Mouse (Mus musculus) heart, embryonic 14.5 days (tissue): ENCODE measurements around the gene 1700056E22Rik. TPM values are rescaled to one million over a fixed set of nuclear protein-coding genes. Genes with fewer than 3 reads are reported as not detected.
A peak's percentile ranks its signal among the peaks of the same experiment; 100 is the strongest.

Source experiments
- ATAC-seq: fragments of 200-750 bp; cut with Nextera tagmentation; 2 replicates; pipeline ENCODE4 v1.8.0; 2017; ENCODE audit warnings: low read depth, moderate TSS enrichment; ENCODE audit not compliant: insufficient number of reproducible peaks, insufficient read depth, low FRiP score
- H3K27ac ChIP-seq, 2 experiments: fragments of 200-500 bp in 1 of 2; fragments of 300-500 bp in 1 of 2; sonication (generic) in 1 of 2; replicated peaks in 1 of 2; 2 replicates each; pipeline ENCODE4 v1.5.1; 2012 to 2014; ENCODE audit warnings: low read depth in 2 of 2, low read length in 2 of 2, control low read depth in 1 of 2, mild to moderate bottlenecking in 1 of 2, mixed read lengths in 1 of 2; ENCODE audit not compliant: control insufficient read depth in 1 of 2, insufficient read depth in 1 of 2
- H3K27me3 ChIP-seq: fragments of 300-500 bp; sonication (generic); 2 replicates; pipeline ENCODE4 v1.6.1; 2014; ENCODE audit warnings: mild to moderate bottlenecking, low read length, control low read depth; ENCODE audit not compliant: control insufficient read depth, insufficient read depth
- H3K36me3 ChIP-seq: fragments of 300-500 bp; sonication (generic); 2 replicates; pipeline ENCODE4 v1.6.1; 2014; ENCODE audit warnings: mild to moderate bottlenecking, control low read depth, low read length, mixed read lengths; ENCODE audit not compliant: control insufficient read depth, insufficient read depth
- H3K4me1 ChIP-seq, 2 experiments: fragments of 200-500 bp in 1 of 2; fragments of 300-500 bp in 1 of 2; sonication (generic) in 1 of 2; 2 replicates each; pipeline ENCODE4 v1.6.1; 2012 to 2014; ENCODE audit warnings: low read length in 2 of 2, control low read depth in 1 of 2, mixed read lengths in 1 of 2; ENCODE audit not compliant: control insufficient read depth in 2 of 2, insufficient read depth in 2 of 2
- H3K4me2 ChIP-seq: fragments of 300-500 bp; sonication (generic); 2 replicates; pipeline ENCODE4 v1.6.1; 2014; ENCODE audit warnings: mild to moderate bottlenecking, low read length
- H3K4me3 ChIP-seq, 2 experiments: fragments of 200-500 bp in 1 of 2; fragments of 300-500 bp in 1 of 2; sonication (generic) in 1 of 2; 2 replicates each; pipeline ENCODE4 v1.5.1; 2012 to 2014; ENCODE audit warnings: low read length in 2 of 2, mild to moderate bottlenecking in 2 of 2, control low read depth in 1 of 2, low read depth in 1 of 2, moderate library complexity in 1 of 2; ENCODE audit not compliant: control insufficient read depth in 1 of 2, insufficient read depth in 1 of 2
- H3K9ac ChIP-seq: fragments of 300-500 bp; sonication (generic); 2 replicates; pipeline ENCODE4 v1.6.1; 2014; ENCODE audit warnings: mild to moderate bottlenecking, low read length
- H3K9me3 ChIP-seq: fragments of 300-500 bp; sonication (generic); 2 replicates; pipeline ENCODE4 v1.6.1; 2016; ENCODE audit warnings: low read length, control low read depth; ENCODE audit not compliant: control insufficient read depth
- WGBS: fragments of 180-500 bp; shearing (Covaris S2); extraction: QIAGEN DNeasy Blood & Tissue Kit; methylation state at CpG from one replicate; pipeline ENCODE4 v1.1.7; 2014; 5-methylcytosine and 5-hydroxymethylcytosine counted together
- polyA plus RNA-seq: library from polyadenylated mRNA; unstranded; fragments of >200 nt; fragmentation: Nextera tagmentation; extraction: Ambion mirVana; gene quantifications from 2 replicates; pipeline ENCODE4 v1.2.1, GENCODE M21; 2014

The 1700056E22Rik gene
- polyA plus RNA-seq, 1 experiment from 2014 or later = 2.4 TPM

- 57% methylated on average over 6 of the region's 6 CpGs for WGBS
Observed at GRCm38 (mm10) chr1:184019042-184019721, 14.9 kb downstream of the 1700056E22Rik start.

GRCm38 (mm10) chr1:184017606-184018005 lies 16.5 kb downstream of the 1700056E22Rik start:
- Histone ChIP-seq H3K36me3 (no peaks in the 10 kb centered on the region), H3K4me2 (no peak overlapping the region), H3K9ac (no peak overlapping the region), H3K9me3 (no peaks in the 10 kb centered on the region), H3K4me1 (peaks cover 4 to 9% of the 10 kb centered on the region in 2 experiments; a peak in 2 of 4 replicates), H3K4me3 (no peak overlapping the region), H3K27me3 (no peaks in the 10 kb centered on the region), H3K27ac (no peak overlapping the region)
- no peak for ATAC-seq
- WGBS = 89% methylated on average over 2 of the region's 2 CpGs

More at GRCm38 (mm10) chr1:184019042-184019721, 14.9 kb downstream of the 1700056E22Rik start:
- Histone ChIP-seq H3K4me1 (peaks cover 4 to 9% of the 10 kb centered on the region in 2 experiments; a peak in 2 of 4 replicates), H3K4me2 (no peak overlapping the region), H3K27ac (no peak overlapping the region), H3K9ac (no peak overlapping the region), H3K27me3 (no peaks in the 10 kb centered on the region), H3K4me3 (no peak overlapping the region), H3K36me3 (no peaks in the 10 kb centered on the region), H3K9me3 (no peaks in the 10 kb centered on the region)
- ATAC-seq = 0 out of 2 replicates have a peak, but pooled peaks have one; percentile 31

GRCm38 (mm10) chr1:184015995-184016730 lies 17.9 kb downstream of the 1700056E22Rik start:
- Histone ChIP-seq H3K4me2 (no peak overlapping the region), H3K36me3 (no peaks in the 10 kb centered on the region), H3K9me3 (no peaks in the 10 kb centered on the region), H3K4me1 (peaks cover 4 to 9% of the 10 kb centered on the region in 2 experiments; a peak in 2 of 4 replicates), H3K9ac (no peak overlapping the region), H3K27me3 (no peaks in the 10 kb centered on the region), H3K4me3 (no peak overlapping the region), H3K27ac (no peak overlapping the region)
- no peak for ATAC-seq
- WGBS = 67% methylated on average over 10 of the region's 10 CpGs

- Histone ChIP-seq H3K4me3 (no peak overlapping the region), H3K9me3 (no peaks in the 10 kb centered on the region), H3K4me1 (no peaks in the 10 kb centered on the region), H3K9ac (no peak overlapping the region), H3K27me3 (no peaks in the 10 kb centered on the region), H3K4me2 (no peak overlapping the region), H3K27ac (no peak overlapping the region), H3K36me3 (no peaks in the 10 kb centered on the region)
- 72% methylated on average over 3 of the region's 3 CpGs for WGBS
- no peak for ATAC-seq
Observed at GRCm38 (mm10) chr1:184014091-184014490, 20.0 kb downstream of the 1700056E22Rik start.

GRCm38 (mm10) chr1:184013106-184013505 lies 21.0 kb downstream of the 1700056E22Rik start, which contains the start of gene Dusp10:
Dusp10 (plus strand) TSS chr1:184013302.
- no peak for ATAC-seq
- 90% methylated on average over 4 of the region's 4 CpGs for WGBS

GRCm38 (mm10) chr1:184011311-184011710 lies 22.8 kb downstream of the 1700056E22Rik start:
- no peak for ATAC-seq
- 95% methylated on average over 6 of the region's 6 CpGs for WGBS
- no peak overlapping the region for H3K4me2 ChIP-seq

More at GRCm38 (mm10) chr1:184013106-184013505, 21.0 kb downstream of the 1700056E22Rik start, which contains the start of gene Dusp10:
- H3K4me2 ChIP-seq = no peak within 1 kb of the TSS
- no peaks in the 10 kb centered on the region for H3K9me3 ChIP-seq
- no peak within 1 kb of the TSS for H3K4me3 ChIP-seq
- H3K9ac ChIP-seq = no peak within 1 kb of the TSS
- H3K27me3 ChIP-seq = no peaks in the 10 kb centered on the region
- no peak within 1 kb of the TSS for H3K27ac ChIP-seq
- no peaks in the 10 kb centered on the region for H3K4me1 ChIP-seq
- H3K36me3 ChIP-seq = no peaks in the 10 kb centered on the region

GRCm38 (mm10) chr1:184006086-184006485 lies 28.0 kb downstream of the 1700056E22Rik start:
- no peak for ATAC-seq
- no peak overlapping the region for H3K4me2 ChIP-seq
- no peaks in the 10 kb centered on the region for H3K9me3 ChIP-seq
- no peak overlapping the region for H3K9ac ChIP-seq
- H3K4me1 ChIP-seq = no peaks in the 10 kb centered on the region
- H3K27ac ChIP-seq = no peak overlapping the region
- no peaks in the 10 kb centered on the region for H3K36me3 ChIP-seq
- H3K27me3 ChIP-seq = no peaks in the 10 kb centered on the region
- H3K4me3 ChIP-seq = no peak overlapping the region

More at GRCm38 (mm10) chr1:184011311-184011710, 22.8 kb downstream of the 1700056E22Rik start:
- Histone ChIP-seq H3K27ac (no peak overlapping the region), H3K27me3 (no peaks in the 10 kb centered on the region), H3K9me3 (no peaks in the 10 kb centered on the region), H3K4me1 (no peaks in the 10 kb centered on the region), H3K9ac (no peak overlapping the region), H3K36me3 (no peaks in the 10 kb centered on the region), H3K4me3 (no peak overlapping the region)
